Mouse (Mus musculus) spleen, postnatal 4 days (tissue): ENCODE data around the gene Zbtb7b.

Experiments used
- DNase-seq, 2 experiments: peaks; one replicate each; pipeline ENCODE4 v3.0.0; 2022; ENCODE audit warnings: low spot score in 2 of 2

Zbtb7b gene

DNA sequence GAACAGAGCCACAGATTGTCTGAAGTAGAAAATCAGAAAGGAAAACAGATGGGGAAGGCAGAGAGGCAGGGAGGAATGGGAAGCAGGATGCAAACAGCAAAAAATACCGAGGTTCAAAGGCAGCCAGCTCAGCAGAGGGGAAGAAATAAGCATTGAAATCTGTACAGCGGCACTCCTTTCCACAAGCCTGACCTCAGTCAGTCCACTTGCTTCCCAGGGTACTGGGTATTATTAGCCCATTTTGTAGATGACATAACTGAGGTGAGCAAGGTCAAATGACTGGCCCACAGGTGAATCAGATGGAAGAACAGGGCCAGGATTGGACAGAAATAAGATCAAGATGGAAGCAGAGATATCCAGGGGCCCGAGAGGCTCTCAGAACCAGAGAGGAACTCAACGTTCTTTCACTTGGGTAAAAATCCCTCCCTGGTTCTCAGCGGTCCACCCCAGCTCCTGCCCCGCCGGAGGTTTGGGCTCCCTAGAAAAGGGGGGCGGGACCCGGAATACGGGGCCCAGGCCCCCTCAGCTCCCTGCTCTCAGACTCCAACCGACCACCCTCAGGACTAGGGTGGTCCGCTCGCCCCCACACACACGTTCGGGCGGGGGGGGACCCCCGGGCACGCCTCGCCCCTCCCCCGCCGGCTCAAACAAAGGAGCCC is 57.4 kb downstream of the Zbtb7b start:
- no peak for DNase-seq

DNA sequence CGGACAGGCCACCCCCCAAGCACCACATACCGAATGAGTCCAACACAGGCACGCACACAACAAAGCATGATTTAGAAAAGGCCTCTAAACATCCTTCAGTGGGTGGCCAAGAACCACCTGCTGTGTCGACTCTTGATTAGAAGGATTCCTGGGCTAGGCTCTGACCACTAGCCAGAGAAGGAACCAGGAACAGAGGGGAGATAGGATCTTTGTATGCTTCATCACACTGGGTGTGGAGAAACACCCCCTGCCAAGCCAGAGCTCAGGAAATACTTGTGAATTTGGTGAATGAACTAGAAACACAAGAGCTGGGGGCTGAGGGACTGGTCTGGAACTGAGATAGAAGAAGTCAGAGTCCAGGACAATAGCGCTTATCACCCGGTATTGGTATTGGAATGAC is 58.0 kb downstream of the Zbtb7b start:
- no peak for DNase-seq

GRCm38 (mm10) chr3:89333053-89333452 is 61.5 kb downstream of the Zbtb7b start:
- DNase-seq: no peak

DNA sequence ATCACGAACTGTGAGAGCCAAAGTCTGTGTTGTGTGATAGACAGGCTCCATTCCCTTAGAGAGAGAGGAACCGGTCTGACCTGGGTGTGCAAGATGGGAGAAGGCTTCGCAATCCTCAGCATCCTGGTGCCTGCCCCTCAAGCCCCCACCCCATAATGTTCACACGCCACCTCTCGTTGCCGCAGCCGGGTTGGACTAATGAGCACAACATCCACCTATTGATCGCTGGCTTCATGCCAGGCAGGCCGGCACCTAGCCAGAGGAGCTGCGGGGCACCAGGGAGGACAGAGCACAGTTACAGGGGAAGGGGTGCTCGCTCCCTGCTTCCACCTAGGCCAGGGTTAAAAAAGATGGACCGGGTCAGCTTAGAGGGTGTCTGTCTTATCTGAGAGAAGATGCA is 62.1 kb downstream of the Zbtb7b start:
- DNase-seq: no peak

GRCm38 (mm10) chr3:89332013-89332412 is 62.6 kb downstream of the Zbtb7b start:
- no peak for DNase-seq

- no peak for DNase-seq
These were observed 63.0 kb downstream of the Zbtb7b start for GRCm38 (mm10) chr3:89331561-89331960.

- DNase-seq: no peak
These were observed 63.6 kb downstream of the Zbtb7b start for GRCm38 (mm10) chr3:89330948-89331347.

- no peak for DNase-seq
These were observed 64.2 kb downstream of the Zbtb7b start for GRCm38 (mm10) chr3:89330346-89330745.

- no peak for DNase-seq
These were observed 66.0 kb downstream of the Zbtb7b start for GRCm38 (mm10) chr3:89328623-89329022.
